Mouse (Mus musculus): ENCODE data around the gene Kcnip1. TPM values are rescaled to one million over a fixed set of nuclear protein-coding genes. Genes with fewer than 3 reads are reported as not detected.

Gene Kcnip1
- polyA plus RNA-seq, 1 experiment, result not detected

- no peaks in the 10 kb centered on the region for H3K27me3 ChIP-seq (replicated peaks; ENCODE audit: control insufficient read depth, insufficient read depth, low read length)
- no peaks in the 10 kb centered on the region for H3K4me1 ChIP-seq (ENCODE audit: control insufficient read depth, insufficient read depth, low read length)
- H3K36me3 ChIP-seq (ENCODE audit: control insufficient read depth, insufficient read depth, low read length), result no peaks in the 10 kb centered on the region
- H3K27ac ChIP-seq (ENCODE audit: insufficient read depth, low read depth, low read length), result no peak overlapping the region
- no peak for TF ChIP-seq CTCF (conservative IDR thresholded peaks at IDR 0.05; ENCODE audit: insufficient read depth, insufficient read length, low read depth, low read length)
- no peak for TF ChIP-seq POLR2A (IDR thresholded peaks at IDR 0.05; ENCODE audit: low read depth, low read length)
- no peak overlapping the region for H3K4me3 ChIP-seq (ENCODE audit: insufficient read depth, low read depth, low read length)
- DNase-seq, result no peak
- 76% methylated on average over 7 of the region's 7 CpGs for WGBS
Observed at GRCm38 (mm10) chr11:33919826-33920225, 73.1 kb downstream of the Kcnip1 start.

- Histone ChIP-seq H3K27me3 (replicated peaks; ENCODE audit: control insufficient read depth, insufficient read depth, low read length) (no peaks in the 10 kb centered on the region), H3K4me1 (ENCODE audit: control insufficient read depth, insufficient read depth, low read length) (no peaks in the 10 kb centered on the region), H3K4me3 (ENCODE audit: insufficient read depth, low read depth, low read length) (no peak overlapping the region), H3K36me3 (ENCODE audit: control insufficient read depth, insufficient read depth, low read length) (no peaks in the 10 kb centered on the region), H3K27ac (ENCODE audit: insufficient read depth, low read depth, low read length) (no peak overlapping the region)
- WGBS, result 43% methylated on average over 2 of the region's 2 CpGs
- no peak for DNase-seq
- no peak for TF ChIP-seq CTCF (conservative IDR thresholded peaks at IDR 0.05; ENCODE audit: insufficient read depth, insufficient read length, low read depth, low read length)
- TF ChIP-seq POLR2A (IDR thresholded peaks at IDR 0.05; ENCODE audit: low read depth, low read length), result no peak
Observed at GRCm38 (mm10) chr11:33918424-33918823, 74.5 kb downstream of the Kcnip1 start.

GRCm38 (mm10) chr11:33917574-33917973 is 75.4 kb downstream of the Kcnip1 start:
- 22% methylated on average over 6 of the region's 6 CpGs for WGBS
- DNase-seq, result peak; percentile 55

GRCm38 (mm10) chr11:33914216-33914615 is 78.7 kb downstream of the Kcnip1 start:
- 33% methylated on average over 12 of the region's 12 CpGs for WGBS

More at GRCm38 (mm10) chr11:33917574-33917973, 75.4 kb downstream of the Kcnip1 start:
- no peak overlapping the region for H3K27ac ChIP-seq (ENCODE audit: insufficient read depth, low read depth, low read length)
- no peaks in the 10 kb centered on the region for H3K4me1 ChIP-seq (ENCODE audit: control insufficient read depth, insufficient read depth, low read length)
- H3K36me3 ChIP-seq (ENCODE audit: control insufficient read depth, insufficient read depth, low read length), result no peaks in the 10 kb centered on the region
- H3K4me3 ChIP-seq (ENCODE audit: insufficient read depth, low read depth, low read length), result no peak overlapping the region
- no peaks in the 10 kb centered on the region for H3K27me3 ChIP-seq (replicated peaks; ENCODE audit: control insufficient read depth, insufficient read depth, low read length)
- TF ChIP-seq POLR2A (IDR thresholded peaks at IDR 0.05; ENCODE audit: low read depth, low read length) (no peak), CTCF (conservative IDR thresholded peaks at IDR 0.05; ENCODE audit: insufficient read depth, insufficient read length, low read depth, low read length) (peak; percentile 90)

GRCm38 (mm10) chr11:33913061-33913460 is 79.9 kb downstream of the Kcnip1 start:
- DNase-seq, result no peak
- TF ChIP-seq CTCF (conservative IDR thresholded peaks at IDR 0.05; ENCODE audit: insufficient read depth, insufficient read length, low read depth, low read length), result no peak
- TF ChIP-seq POLR2A (IDR thresholded peaks at IDR 0.05; ENCODE audit: low read depth, low read length), result no peak
- no peaks in the 10 kb centered on the region for H3K4me1 ChIP-seq (ENCODE audit: control insufficient read depth, insufficient read depth, low read length)
- no peak overlapping the region for H3K27ac ChIP-seq (ENCODE audit: insufficient read depth, low read depth, low read length)
- no peaks in the 10 kb centered on the region for H3K27me3 ChIP-seq (replicated peaks; ENCODE audit: control insufficient read depth, insufficient read depth, low read length)
- no peak overlapping the region for H3K4me3 ChIP-seq (ENCODE audit: insufficient read depth, low read depth, low read length)
- 62% methylated on average over 7 of the region's 7 CpGs for WGBS
- H3K36me3 ChIP-seq (ENCODE audit: control insufficient read depth, insufficient read depth, low read length), result no peaks in the 10 kb centered on the region

More at GRCm38 (mm10) chr11:33914216-33914615, 78.7 kb downstream of the Kcnip1 start:
- Histone ChIP-seq H3K36me3 (ENCODE audit: control insufficient read depth, insufficient read depth, low read length) (no peaks in the 10 kb centered on the region), H3K27me3 (replicated peaks; ENCODE audit: control insufficient read depth, insufficient read depth, low read length) (no peaks in the 10 kb centered on the region), H3K4me3 (ENCODE audit: insufficient read depth, low read depth, low read length) (no peak overlapping the region), H3K27ac (ENCODE audit: insufficient read depth, low read depth, low read length) (no peak overlapping the region), H3K4me1 (ENCODE audit: control insufficient read depth, insufficient read depth, low read length) (no peaks in the 10 kb centered on the region)
- no peak for TF ChIP-seq POLR2A (IDR thresholded peaks at IDR 0.05; ENCODE audit: low read depth, low read length)
- TF ChIP-seq CTCF (conservative IDR thresholded peaks at IDR 0.05; ENCODE audit: insufficient read depth, insufficient read length, low read depth, low read length), result no peak
- no peak for DNase-seq

- Histone ChIP-seq H3K36me3 (ENCODE audit: control insufficient read depth, insufficient read depth, low read length) (no peaks in the 10 kb centered on the region), H3K27me3 (replicated peaks; ENCODE audit: control insufficient read depth, insufficient read depth, low read length) (no peaks in the 10 kb centered on the region), H3K4me3 (ENCODE audit: insufficient read depth, low read depth, low read length) (no peak overlapping the region), H3K27ac (ENCODE audit: insufficient read depth, low read depth, low read length) (no peak overlapping the region), H3K4me1 (ENCODE audit: control insufficient read depth, insufficient read depth, low read length) (no peaks in the 10 kb centered on the region)
- no peak for TF ChIP-seq POLR2A (IDR thresholded peaks at IDR 0.05; ENCODE audit: low read depth, low read length)
- TF ChIP-seq CTCF (conservative IDR thresholded peaks at IDR 0.05; ENCODE audit: insufficient read depth, insufficient read length, low read depth, low read length), result no peak
- 34% methylated on average over 2 of the region's 2 CpGs for WGBS
- DNase-seq, result no peak
Observed at GRCm38 (mm10) chr11:33912151-33912571, 80.8 kb downstream of the Kcnip1 start.

- TF ChIP-seq POLR2A (IDR thresholded peaks at IDR 0.05; ENCODE audit: low read depth, low read length) (no peak), CTCF (conservative IDR thresholded peaks at IDR 0.05; ENCODE audit: insufficient read depth, insufficient read length, low read depth, low read length) (no peak)
- H3K36me3 ChIP-seq (ENCODE audit: control insufficient read depth, insufficient read depth, low read length), result no peaks in the 10 kb centered on the region
- H3K27ac ChIP-seq (ENCODE audit: insufficient read depth, low read depth, low read length), result no peak overlapping the region
- no peak overlapping the region for H3K4me3 ChIP-seq (ENCODE audit: insufficient read depth, low read depth, low read length)
- DNase-seq, result no peak
- 74% methylated on average over 7 of the region's 7 CpGs for WGBS
- H3K4me1 ChIP-seq (ENCODE audit: control insufficient read depth, insufficient read depth, low read length), result no peaks in the 10 kb centered on the region
- no peaks in the 10 kb centered on the region for H3K27me3 ChIP-seq (replicated peaks; ENCODE audit: control insufficient read depth, insufficient read depth, low read length)
Observed at GRCm38 (mm10) chr11:33910982-33911381, 82.0 kb downstream of the Kcnip1 start.
